Mouse (Mus musculus) hematopoietic stem cell, adult 5-6 weeks (primary cell): ENCODE data around the gene Smarcad1. TPM values are rescaled to one million over a fixed set of nuclear protein-coding genes. Genes with fewer than 3 reads are reported as not detected.

Experiments used
- ATAC-seq, 2 experiments: fragments of 125-278 bp in 1 of 2; replicated peaks in 1 of 2; 2 replicates each; pipeline ENCODE4 v1.8.0; 2016 to 2017; ENCODE audit warnings: inconsistent platforms in 2 of 2, mild to moderate bottlenecking in 2 of 2, moderate number of reproducible peaks in 2 of 2, low read depth in 1 of 2, moderate TSS enrichment in 1 of 2; ENCODE audit not compliant: low FRiP score in 2 of 2, poor library complexity in 2 of 2, severe bottlenecking in 2 of 2, insufficient read depth in 1 of 2, low TSS enrichment in 1 of 2
- total RNA-seq: library from RNA; stranded (forward); fragments of 172-1452, 232-1000 nt; gene quantifications from 2 replicates; pipeline ENCODE4 v1.2.3, GENCODE M21; 2017

Gene Smarcad1
- total RNA-seq, 1 experiment from 2014 or later, result 95.1 TPM

GRCm38 (mm10) chr6:65056620-65057019, 14.2 kb downstream of the Smarcad1 start:
- ATAC-seq, result no peak

- ATAC-seq, result peak; percentile 21 to 42; a peak in 1 of 4 replicates
Measured at GRCm38 (mm10) chr6:65057137-65057536, 14.8 kb downstream of the Smarcad1 start.

DNA sequence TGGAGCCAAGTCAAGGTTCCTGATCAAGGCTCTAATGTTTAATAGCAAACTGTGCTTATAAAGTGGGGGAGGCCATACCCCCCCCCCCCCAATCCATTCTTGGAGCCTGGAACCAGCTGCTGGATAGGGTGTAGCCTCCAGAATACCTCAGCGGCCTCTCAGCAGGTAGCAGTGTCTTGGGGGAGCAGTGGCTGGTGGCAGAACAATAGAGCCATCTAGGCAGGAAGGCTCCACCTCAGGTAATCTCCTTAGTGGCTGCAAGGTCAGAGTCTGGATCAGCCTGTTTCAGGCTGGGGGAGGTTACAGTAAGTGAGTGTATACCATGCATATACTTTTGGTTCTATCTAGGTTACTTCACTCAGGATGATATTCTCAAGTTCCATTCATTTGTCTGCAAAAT, 18.7 kb downstream of the Smarcad1 start:
- no peak for ATAC-seq

DNA sequence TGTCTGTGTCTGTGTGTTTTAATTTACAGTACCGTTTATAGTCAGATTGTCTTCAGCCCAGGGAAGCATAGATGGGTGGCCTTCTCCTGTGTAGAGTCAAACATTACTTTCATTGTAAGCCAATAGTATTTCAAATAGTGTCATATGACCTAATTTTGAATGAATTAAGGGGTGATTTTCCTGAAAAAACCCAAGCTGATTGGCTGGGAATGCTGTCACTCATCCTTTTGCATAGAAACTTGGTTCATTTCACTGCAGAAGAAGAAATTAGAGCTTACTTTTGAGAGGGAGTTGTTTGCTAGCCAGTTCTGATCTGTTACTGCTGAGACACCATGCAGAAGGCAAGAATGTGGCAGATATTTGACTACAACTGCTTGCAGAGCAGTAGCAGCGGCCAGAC, 32.8 kb downstream of the Smarcad1 start:
- ATAC-seq, result no peak

DNA sequence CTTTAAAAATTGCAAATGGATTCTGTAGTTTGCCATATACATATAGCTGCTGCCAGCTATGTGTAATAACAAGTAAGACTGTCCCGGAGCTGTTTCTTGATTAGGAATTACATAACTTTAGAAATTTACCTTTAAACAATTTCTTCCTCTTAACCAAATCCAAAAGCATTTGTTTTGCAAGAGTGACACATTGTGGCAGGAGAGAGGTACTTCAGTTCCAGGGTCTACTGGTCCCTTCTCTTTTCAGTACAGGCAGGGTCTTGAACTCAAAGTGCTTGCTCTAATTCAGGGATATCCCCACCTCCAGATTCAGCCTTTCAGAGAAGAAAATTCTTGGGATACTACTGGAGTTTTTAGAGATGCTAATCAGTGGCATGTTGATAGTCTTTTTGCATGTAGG, 36.8 kb downstream of the Smarcad1 start:
- peak in 1 of 2 experiments; percentile 45; a peak in 1 of 4 replicates for ATAC-seq

GRCm38 (mm10) chr6:65114902-65115301, 72.5 kb downstream of the Smarcad1 start:
- ATAC-seq, result peak; percentile 72 to 79

GRCm38 (mm10) chr6:65117540-65117939, 75.2 kb downstream of the Smarcad1 start:
- no peak for ATAC-seq

DNA sequence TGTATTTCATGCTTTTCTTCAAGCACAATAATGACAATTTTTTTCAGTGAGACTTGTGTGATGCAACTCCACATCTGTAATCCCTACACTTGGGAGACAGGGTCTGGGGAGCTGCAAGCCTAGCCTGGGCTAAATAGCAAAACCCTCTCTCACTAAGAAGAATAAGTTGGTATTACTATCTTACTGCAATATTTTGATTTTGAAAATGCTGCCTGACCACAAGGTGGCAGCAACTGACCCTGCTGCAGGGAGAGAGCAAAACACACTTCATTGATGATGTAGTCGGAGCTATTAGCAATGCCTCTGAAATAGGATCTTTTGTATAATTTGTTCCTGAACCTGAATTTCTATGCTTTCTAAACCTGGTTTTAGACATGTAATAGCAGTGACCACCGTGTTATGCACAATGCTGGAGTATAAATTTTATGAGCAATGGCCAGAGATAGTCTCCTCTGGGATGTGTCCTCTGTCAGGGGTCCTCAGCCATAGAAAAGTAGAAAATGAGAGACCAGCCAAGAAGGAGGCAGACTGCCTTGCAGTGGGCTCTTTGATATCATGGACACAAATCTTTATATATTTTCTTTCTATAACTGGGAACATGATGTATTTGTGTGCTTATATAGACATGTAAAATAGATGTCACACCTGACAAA, 83.8 kb downstream of the Smarcad1 start:
- peak; percentile 56 to 81; a peak in 3 of 4 replicates for ATAC-seq

GRCm38 (mm10) chr6:65132376-65132775, 90.0 kb downstream of the Smarcad1 start:
- ATAC-seq, result no peak

- peak in 1 of 2 experiments; percentile 48; a peak in 1 of 4 replicates for ATAC-seq
Measured at GRCm38 (mm10) chr6:65137802-65138201, 95.4 kb downstream of the Smarcad1 start.

GRCm38 (mm10) chr6:65138243-65138642, 95.9 kb downstream of the Smarcad1 start:
- no peak for ATAC-seq

- ATAC-seq, result no peak; a peak in 1 of 4 replicates
Measured at GRCm38 (mm10) chr6:65140082-65140749, 97.8 kb downstream of the Smarcad1 start.

- ATAC-seq, result peak; percentile 24 to 36; a peak in 1 of 4 replicates
Measured at GRCm38 (mm10) chr6:65140750-65141243, 98.4 kb downstream of the Smarcad1 start.

DNA sequence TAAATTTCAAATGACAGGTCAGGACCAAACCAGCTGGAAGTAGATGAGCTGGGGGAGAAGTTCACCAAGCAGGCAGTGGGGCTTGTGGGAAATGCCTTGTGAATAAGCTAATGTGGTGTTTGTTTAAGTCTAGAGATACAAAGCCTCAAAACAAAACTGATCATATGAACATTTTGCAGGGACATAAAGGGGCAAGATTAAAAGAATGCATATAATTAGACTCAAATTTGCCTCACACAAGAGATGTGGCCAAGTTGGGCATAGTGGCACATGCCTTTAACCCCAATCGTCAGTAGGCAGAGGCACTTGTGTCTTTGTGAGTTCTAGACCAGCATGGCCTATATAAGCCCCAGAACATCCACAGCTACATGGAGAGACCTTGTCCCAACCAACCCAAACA, 99.9 kb downstream of the Smarcad1 start:
- no peak for ATAC-seq

DNA sequence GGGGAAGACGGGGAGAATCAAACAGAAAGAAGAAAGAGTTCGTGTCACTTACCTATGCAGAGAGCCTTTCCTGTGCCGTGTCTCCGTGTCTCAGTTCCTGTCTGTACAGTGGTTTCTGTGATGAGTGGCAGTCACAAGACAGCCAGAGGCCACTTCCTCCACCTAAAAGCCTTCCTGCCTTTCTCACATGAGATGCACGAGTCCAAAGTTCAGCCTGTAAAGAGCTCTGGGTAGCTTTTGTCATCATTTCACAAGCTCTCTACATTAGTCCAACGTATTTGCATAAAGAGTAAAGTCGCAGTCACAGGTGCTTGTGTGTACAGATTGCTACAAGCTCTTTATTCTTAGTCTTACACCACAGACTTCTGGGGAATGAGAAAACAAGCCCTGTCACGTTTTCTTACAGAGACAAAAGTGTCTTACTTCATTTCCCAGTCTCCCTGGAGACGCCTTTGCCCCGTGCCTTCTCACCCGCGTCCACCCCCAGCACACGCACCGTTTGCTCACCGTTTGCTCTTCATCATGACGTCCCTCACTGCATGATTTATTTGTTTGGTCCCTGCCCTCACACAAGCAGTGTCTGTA, 102.3 kb downstream of the Smarcad1 start, which contains the start of gene Hpgds:
Gene Hpgds (minus strand): TSS at position 288 of the 585 bp plus-strand sequence.
- peak; percentile 84 to 85 for ATAC-seq

- peak; percentile 59 to 60; a peak in 3 of 4 replicates for ATAC-seq
Measured at GRCm38 (mm10) chr6:65146363-65146762, 104.0 kb downstream of the Smarcad1 start.

DNA sequence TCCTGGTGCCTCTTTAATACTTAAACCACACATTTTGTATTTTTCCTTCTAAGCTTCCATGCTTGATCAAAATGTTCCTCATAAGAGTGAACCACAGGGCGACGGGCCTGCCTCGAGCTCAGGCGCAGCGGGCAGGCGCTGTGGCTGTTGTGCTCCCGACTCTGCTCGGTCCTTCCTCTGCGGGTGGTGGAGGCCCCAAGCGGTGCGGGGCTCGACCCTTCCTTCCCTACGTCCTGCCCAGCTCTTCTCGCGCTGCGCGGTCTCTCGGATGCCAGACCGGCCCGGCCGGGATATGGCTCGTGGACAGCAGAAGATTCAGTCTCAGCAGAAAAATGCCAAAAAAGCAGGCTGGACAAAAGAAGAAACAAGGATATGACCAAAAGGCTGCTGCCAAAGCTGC, 108.3 kb downstream of the Smarcad1 start:
- peak in 1 of 2 experiments; percentile 45; a peak in 1 of 4 replicates for ATAC-seq

DNA sequence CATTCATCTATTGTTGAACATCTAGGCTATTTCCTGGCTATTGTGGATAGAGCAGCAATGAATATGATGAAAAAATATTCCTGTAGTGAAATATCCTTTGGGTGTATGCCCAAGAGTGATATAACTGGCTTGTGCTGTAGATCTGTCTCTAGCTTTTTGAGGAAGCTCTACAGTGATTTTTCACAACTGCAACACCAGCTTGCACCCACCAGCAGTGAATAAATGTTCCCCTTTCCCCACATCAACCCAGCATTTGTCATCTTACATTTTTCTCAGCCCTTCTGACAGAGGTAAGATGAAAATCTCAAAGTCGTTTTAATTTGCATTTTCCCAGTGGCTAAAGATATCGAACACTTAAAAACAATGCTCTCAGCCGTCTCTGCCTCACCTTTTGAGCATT, 111.2 kb downstream of the Smarcad1 start:
- ATAC-seq, result no peak
